Mouse (Mus musculus) frontal cortex, postnatal 36 days (tissue): ENCODE data around the gene Spock1.

Source experiments
- DNase-seq, 2 experiments: peaks; one replicate each; pipeline ENCODE4 v3.0.0; 2022; ENCODE audit warnings: low spot score in 2 of 2

Gene Spock1

GRCm38 (mm10) chr13:57908266-57908582 lies at the start of gene Spock1:
TSS of gene Spock1 (minus strand) at chr13:57908332.
- peak; percentile 94 to 96 for DNase-seq

GRCm38 (mm10) chr13:57950091-57950490 lies 42.0 kb upstream of the Spock1 start:
- peak; percentile 58 to 80 for DNase-seq

DNA sequence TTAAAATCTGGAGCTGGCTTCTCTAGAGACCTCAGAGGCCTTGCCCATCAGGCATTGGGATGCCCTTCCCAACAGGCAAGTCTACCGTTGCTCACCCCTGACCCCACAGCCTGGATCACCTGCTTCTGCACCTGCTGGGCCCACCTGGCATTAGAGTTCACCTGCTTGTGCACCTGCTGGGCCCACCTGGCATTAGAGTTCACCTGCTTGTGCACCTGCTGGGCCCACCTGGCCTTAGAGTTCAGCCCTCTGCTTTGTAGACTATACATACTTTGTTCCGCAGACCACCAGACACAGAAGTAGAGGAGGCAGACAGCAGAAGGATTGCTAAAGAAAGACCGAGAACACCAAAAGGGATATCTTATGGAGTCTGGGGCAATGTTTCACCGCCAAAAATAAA lies 41.4 kb upstream of the Spock1 start:
- peak in 1 of 2 experiments; percentile 30 for DNase-seq

- DNase-seq = no peak
These were observed 37.1 kb upstream of the Spock1 start for GRCm38 (mm10) chr13:57945197-57945596.

GRCm38 (mm10) chr13:57944434-57944833 lies 36.3 kb upstream of the Spock1 start:
- DNase-seq = no peak

- DNase-seq = no peak
These were observed 35.8 kb upstream of the Spock1 start for GRCm38 (mm10) chr13:57943900-57944299.

DNA sequence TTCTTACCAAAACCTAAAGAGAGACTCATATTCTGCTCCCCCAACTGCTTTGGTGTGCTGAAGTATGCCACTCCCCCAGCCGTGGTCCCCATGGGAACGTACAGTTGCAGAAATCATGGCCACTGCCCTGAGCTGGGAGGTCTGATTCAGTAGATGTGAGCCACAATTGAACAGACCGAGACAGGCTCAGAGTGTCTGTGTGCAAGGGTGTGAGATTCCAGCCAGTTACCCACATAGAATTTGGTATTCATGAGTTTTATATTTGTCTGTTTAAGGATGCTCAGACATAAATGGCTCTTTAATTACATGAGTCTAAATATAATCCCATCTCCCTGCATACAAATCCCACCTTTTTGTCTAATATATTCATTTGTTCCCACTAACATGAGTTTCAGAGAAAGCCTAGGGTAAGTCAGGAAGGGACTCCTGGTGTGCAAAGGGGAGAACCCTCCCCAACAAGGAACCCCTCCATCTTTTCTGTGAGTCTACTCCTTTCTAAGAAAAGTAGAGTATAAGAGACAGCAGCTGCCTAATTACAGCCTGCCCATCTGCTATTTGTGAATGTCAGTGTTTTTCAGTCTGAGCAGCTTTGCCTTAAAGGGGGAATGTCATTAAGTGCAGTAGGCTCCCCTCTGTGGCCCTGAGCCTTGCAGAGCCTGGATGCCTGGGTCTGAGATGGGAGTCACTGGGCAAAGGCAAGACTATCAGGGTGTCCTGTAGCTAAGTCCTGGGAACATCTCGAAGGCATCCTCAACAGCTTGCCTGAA lies 29.5 kb upstream of the Spock1 start:
- peak; percentile 26 to 67 for DNase-seq

- DNase-seq = peak; percentile 39 to 73
These were observed 23.9 kb upstream of the Spock1 start for GRCm38 (mm10) chr13:57931998-57932397.

GRCm38 (mm10) chr13:57931376-57931775 lies 23.2 kb upstream of the Spock1 start:
- DNase-seq = no peak

DNA sequence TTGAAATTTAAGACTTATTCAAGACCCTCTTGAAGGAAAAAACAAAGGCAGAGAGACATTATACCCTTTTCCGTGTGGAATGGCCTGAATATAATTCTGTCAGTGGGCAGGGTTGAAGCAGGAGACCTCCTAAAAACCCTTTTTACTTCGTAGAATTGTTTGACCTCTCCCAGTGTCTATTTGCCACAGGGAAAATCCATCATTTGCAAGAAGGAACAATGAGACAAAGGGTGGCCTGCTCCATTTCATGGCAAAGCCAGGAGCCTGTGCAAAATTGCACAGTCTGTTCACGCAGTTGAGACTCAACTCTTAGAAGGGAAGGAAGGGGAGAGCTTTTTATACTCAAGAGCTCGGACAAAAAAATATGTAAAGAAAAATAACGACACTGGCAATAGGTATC lies 22.6 kb upstream of the Spock1 start:
- no peak for DNase-seq

GRCm38 (mm10) chr13:57930283-57930682 lies 22.2 kb upstream of the Spock1 start:
- DNase-seq = no peak

DNA sequence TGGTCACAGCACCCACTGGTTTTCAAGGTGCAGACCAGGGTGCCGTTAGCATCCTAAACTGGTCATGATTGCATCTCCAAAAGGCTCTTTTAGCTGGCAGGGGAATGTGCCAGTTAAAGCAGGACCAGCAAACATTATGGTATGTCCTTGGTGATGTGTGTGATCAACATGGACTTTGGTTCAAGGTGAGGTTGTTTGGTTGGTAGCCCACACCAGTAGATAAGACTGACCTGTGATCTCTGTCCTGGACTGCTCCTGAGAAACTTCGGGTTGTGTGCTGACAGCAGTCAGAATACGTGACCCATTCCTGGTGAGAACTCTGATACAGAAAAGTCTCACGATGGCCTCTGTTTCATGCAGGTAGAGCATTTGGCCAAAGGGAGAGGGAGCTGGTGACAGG lies 11.8 kb upstream of the Spock1 start:
- DNase-seq = no peak

- no peak for DNase-seq
These were observed 3.0 kb upstream of the Spock1 start for GRCm38 (mm10) chr13:57911171-57911570.

GRCm38 (mm10) chr13:57907428-57908265 lies 485 bp downstream of the Spock1 start:
- DNase-seq = no peak

DNA sequence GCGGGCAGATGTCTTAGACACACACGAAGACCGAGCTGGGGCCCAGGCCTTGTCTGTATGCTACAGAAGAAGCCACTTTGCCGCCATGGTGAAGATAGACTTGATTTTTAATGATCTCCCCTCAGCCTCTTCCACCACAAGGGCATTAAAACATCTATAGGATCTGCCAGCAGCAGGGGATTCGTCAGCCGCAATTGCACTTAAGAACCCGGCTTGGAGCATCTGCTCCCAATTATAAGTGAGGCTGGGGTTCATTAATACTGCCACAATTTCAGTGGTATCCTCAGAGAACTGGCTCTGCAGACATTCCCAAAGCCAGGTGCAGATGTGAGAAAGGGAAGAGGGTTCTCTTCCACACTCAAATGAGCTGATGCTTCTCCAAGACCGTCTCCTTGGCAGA lies 13.5 kb downstream of the Spock1 start:
- DNase-seq = no peak

GRCm38 (mm10) chr13:57889708-57890107 lies 18.4 kb downstream of the Spock1 start:
- DNase-seq = no peak

- no peak for DNase-seq
These were observed 19.1 kb downstream of the Spock1 start for GRCm38 (mm10) chr13:57889050-57889449.

DNA sequence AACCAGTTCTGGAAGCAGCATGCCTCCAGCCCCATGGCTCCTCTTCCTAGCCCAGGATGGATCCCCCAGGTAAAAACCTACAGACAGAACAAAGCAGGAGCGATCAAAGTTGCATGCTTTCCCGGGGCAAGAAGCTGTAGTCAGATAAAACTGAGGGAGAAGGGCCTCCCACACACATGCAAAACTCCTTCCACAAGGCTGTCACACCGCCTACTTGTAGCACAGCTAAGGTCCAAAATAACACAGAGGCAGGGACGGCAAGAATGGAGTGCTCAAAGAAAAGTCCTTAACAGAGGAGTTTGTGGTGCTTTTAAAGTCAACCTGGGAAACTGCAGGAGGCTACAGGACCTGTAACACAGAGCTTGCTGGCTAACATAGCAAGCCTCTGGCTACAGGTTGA lies 28.3 kb downstream of the Spock1 start:
- peak; percentile 58 to 79 for DNase-seq

DNA sequence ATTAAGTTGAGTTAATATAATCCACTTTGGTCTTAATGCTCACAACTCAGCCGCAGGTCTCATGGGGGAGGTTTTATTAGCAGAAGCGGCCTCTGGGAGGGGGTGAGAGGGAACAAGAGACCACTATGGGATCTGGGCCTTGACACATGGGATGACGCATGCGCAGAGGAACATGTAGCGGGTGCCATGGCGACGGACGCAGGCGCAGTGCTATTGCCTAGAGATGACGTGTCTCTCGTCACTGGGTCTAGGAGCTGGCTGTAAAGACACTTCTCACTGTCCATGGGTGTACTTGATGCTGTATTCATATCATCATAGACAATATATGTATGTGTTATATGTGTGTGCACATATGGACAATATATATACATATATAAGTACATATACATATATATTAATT lies 29.3 kb downstream of the Spock1 start:
- no peak for DNase-seq

DNA sequence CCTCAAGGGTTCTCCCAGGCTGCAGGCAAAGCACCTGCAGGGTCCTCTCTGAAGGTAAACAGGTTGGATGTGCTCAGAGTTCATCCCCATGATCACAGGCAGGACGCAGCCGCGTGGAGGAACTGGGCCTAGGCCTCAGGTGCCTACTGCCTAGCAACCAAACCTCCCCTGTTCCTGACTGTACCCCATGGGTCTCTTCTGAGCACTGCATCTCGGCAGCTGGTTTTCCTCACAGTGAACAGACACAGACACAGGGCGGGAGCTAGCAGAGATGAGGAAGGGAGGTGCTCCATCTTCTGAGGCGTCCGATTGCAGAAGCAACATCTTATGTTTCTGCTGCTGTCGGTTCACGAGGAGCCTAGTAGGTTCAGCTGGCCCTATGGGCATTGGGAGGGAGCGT lies 30.4 kb downstream of the Spock1 start:
- DNase-seq = no peak

DNA sequence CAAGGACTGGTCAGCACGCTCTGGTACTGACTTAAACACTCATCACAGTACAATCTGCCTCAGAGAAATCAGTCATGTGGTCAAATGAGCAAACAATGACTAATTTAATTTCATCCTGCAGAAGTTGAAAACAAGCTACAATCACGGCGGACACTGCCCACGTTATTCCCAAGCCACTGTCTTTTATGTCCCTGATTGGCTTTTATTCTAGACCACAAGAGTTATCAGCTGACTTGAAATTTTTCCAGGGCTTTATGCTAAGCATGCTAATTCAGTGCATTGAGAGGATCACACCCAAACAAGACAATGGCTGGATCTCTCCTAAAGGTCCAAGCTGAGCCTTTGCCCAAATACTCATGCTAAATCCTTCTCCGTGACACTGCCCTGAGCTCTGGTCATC lies 31.2 kb downstream of the Spock1 start:
- no peak for DNase-seq

DNA sequence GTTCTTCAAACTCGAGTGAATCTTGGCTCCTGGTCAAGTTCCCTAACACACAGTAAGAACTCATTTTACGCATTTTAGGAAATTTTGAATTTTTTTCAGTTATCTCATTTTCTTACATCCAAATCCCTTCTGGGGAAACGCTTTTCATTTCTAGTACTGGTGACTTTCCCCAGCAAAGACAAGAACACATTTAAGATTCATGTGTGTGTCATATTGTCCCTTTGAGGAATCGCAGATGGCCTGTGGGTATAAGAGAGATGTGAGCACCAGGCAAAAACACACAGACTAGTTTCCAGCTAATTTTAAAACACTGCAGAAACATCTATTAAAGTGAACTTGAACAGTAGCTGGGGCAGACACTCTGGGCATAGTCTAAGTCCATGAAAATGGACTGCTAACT lies 38.1 kb downstream of the Spock1 start:
- DNase-seq = no peak

- DNase-seq = no peak
These were observed 40.5 kb downstream of the Spock1 start for GRCm38 (mm10) chr13:57867586-57867985.
